Mouse (Mus musculus): ENCODE results near the gene Rptor.
A peak's percentile ranks its signal among the peaks of the same experiment; 100 is the strongest.

Rptor gene

DNA sequence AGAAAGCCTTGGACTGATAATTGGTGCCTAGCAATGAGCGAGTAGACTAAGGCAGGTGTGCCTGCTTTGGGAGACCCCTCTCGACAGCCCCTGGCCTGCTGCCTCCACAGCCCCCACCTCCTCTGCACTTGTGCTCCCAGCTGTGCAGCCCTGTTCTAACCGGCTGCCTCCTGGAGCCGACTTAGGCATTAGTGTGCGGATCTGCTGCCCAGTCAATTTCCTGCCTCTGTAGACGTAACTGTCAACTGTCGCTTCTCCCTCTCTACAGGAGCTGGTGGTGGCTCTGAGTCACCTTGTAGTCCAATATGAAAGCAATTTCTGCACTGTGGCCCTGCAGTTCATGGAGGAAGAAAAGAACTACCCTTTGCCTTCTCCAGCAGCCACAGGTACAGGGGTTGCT is 253.3 kb downstream of the Rptor start:
- no peak for DNase-seq (ENCODE audit: low spot score in 2 of 2)

DNA sequence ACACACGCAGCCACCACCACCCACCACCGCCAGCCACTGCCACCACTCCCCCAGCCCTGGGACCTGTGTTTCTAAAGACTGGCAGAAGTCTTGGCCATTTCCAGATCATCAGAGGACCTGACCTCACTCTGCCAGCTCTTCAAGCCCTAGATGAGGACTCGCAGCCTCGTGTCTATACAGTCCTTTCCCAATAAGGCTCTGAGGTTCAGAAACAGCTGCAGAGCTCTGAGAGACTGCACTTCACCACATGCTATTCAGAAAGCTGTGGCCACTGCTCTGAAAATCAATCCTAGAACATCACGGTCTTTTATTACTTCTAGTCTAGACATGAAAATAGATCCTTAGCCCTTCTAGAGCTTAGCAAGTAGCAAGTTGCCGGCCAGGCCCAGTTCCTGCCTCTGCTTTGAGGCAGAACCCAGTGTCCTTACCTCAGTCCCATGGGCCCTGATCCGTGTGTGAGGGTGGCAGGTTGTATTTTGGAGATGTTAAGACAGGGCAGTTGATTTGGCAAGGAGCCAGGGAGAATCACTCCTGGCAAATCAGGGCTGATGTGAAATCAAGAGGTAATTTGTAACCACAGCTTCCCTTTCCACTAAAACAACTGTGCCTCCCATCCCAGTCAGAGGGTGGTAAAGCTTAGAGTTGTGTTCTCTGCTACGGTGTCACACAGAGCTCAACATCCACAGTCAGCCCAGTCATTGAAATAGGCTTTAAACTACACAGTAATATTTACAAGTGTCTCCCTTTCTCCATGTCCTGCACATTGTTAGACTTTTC is 260.0 kb downstream of the Rptor start:
- DNase-seq (ENCODE audit: low spot score in 2 of 2), result no peak

DNA sequence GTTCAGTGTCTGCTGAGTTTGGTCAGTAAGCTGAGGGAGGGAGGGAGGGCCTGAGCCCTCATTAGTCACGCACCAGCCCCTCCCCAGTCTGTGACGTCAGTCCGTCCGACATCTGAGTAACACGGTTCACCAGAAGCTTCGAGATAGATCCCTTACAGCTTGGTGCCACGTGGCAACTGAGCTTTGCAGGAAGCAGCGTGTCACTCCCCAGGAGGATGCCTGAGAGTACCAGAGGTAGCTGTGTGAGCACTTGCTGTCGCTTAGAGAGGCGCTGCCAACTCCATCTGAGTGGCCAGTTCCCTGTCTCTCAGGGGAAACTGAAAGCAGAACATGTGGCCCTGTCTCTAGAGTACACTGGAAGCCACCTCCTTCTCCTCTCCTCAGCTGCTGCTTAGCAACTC is 260.7 kb downstream of the Rptor start:
- peak in 1 of 2 experiments; percentile 38 for DNase-seq (ENCODE audit: low spot score in 2 of 2)

DNA sequence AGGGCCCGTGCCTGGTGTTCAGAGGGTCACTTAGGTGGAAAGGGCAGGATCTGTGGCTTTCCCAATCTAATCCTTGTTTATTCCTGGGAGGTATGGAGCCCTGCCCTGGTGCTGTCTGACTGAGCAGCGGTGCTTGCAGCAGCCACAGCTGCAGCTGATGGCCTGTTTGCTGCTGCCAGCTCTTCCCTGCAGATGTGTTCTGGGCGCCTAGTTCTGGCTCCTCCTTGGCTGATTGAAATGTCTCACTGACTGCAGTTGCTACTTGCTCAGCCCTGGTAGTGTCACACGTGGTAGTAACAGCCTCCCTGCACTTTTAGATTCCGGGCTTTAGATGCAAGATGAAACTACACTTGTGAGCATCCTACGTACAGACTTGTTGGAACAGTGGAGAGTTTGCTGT is 264.1 kb downstream of the Rptor start:
- no peak for DNase-seq (ENCODE audit: low spot score in 2 of 2)

DNA sequence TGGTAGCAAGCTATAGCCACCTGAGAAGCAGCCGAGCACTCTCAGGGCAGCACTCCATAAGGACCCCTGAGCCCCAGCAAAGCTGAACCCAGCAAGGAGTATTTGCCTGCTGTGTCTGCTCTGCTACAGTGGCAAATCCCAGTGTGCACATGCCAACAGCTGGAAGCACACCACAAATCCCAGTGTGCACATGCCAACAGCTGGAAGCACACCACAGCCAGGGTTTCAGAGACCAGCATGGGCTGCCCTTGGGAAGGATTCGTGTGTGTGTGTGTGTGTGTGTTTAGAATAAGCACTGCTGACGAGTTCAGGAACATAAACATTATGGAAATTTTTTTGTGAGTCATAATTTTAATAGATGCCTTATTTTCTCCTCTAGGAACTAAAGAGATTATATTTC is 265.4 kb downstream of the Rptor start:
- DNase-seq (ENCODE audit: low spot score in 2 of 2), result no peak

DNA sequence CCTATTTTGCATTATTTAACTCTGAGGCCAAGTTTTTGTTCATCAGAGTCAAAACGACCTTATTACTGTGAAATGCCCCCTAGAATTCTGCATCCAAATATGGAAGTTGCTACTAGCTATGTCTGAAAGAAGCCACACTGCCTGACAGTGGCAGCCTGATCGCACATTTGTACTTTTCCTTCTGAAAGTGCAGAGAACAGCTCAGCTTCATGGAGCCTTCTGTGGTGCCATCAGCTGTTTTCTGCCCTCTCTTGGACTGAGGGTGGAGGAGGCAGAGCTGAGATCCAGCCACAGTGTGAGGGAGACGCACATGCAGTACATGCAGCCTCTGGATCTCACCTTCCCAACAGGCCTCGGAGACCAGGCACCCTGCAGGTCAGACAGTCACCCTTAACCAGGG is 265.9 kb downstream of the Rptor start:
- no peak for DNase-seq (ENCODE audit: low spot score in 2 of 2)

DNA sequence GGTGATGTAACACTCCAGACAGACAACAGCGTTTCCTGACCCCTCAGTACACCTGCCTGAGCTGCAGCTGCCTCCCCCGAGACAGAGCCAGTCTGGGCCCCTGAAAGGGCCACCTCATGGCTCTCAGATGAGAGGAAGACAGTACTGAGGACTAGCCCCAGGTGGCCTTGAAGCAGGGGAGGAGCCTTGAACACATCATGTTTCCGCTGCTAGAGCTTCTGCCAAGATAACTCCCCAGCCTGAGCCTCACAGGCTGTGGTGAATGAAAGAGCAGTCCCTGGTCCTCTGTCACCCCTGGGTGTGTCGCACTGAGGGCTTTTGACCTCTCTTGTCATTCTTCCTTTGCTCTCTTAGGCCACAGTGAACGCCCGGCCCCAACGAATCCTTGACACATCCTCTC is 268.4 kb downstream of the Rptor start:
- DNase-seq (ENCODE audit: low spot score in 2 of 2), result no peak

DNA sequence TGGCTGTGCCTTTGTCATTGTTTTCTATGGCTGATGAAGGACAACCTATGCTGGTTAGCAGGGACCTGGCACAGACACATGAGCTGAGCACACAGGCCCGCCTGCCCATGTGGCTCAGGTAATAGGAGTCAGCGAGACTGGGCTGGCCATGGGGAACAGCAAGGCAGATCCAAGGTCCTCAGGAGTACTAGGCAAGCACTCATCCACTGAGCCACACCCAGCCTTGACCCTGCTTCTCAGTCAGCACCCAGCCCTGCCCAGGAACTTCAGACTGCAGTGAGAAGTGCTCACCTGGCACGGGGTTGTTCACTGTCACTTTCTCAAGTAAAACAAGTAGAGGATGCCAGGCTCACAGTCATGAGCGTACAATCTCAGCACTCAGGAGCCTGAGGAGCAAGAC is 270.9 kb downstream of the Rptor start:
- no peak for DNase-seq (ENCODE audit: low spot score in 2 of 2)

DNA sequence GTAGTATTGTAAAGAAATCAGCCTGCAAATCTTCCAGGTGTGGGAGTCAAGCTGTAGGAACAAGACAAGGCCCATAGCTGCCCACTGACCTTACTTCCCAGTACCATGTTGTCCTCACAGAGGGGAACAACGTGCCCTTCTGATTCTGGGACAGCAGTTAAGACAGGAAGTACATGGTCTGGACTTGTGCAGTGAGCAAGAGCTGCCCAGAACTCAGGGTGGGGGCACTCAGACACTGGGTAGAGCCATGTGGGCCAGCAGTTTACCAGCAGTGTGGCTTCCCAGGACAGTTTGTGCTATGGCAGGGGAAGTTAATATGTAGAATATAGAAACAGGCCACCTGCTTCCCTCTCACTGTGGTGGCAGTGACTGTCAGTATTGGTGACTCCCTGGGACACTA is 272.1 kb downstream of the Rptor start:
- DNase-seq (ENCODE audit: low spot score in 2 of 2), result no peak

DNA sequence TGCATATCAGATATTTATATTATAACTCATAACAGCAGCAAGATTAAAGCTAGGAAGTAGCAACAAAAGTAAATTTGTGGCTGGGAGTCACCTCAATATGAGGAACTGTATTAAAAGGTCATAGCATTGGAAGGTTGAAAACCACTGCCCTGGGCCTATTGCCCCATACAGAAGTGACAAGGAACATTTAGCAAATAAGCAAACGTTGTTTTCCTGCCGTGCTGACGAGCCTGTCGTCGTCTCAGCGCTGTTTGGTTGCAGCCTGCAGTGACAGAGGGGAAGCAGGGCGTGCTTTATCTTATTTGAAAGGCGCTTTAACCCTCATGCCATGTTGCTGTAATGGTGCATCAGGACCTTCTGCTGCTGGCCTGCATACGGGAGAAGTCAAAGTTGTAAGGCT is 273.0 kb downstream of the Rptor start:
- DNase-seq (ENCODE audit: low spot score in 2 of 2), result no peak

DNA sequence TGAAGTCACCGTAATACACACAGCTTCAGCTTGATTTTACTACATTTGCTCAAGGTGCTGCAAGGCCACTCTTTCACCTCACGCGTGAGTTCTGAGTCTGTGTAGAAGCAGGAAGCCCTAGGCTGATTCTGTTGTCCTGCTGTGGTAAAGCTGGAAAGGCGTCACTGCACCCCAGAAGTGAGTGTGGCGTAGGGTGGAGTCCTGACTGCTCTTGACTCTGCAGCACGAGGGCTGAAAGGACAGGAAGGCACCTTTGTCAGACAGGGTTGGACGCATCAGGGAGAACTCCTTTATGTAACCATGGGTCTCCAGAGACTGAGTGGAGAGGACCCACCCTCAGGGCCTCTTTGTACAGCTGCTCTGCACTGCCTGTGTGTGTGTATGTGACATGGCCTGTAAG is 274.4 kb downstream of the Rptor start:
- no peak for DNase-seq (ENCODE audit: low spot score in 2 of 2)

DNA sequence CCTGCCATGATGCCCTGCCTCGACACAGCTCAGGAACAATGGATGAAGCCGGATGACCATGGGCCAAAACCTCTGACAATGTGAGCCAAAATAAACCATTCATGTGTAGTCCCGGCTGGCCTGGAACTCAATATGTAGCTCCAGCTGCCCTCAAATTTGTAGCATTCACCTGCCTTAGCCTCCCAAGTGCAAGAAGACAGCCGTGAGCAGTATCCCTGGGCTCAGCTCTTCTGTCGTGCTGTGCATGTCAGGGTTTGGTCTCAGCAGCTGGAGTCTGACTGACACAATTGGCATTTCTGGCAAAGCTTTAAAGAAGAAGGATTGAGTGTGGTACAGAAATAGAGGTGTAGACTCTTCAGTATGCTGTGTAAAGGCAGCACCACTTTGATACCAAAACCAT is 276.9 kb downstream of the Rptor start:
- DNase-seq (ENCODE audit: low spot score in 2 of 2), result no peak

DNA sequence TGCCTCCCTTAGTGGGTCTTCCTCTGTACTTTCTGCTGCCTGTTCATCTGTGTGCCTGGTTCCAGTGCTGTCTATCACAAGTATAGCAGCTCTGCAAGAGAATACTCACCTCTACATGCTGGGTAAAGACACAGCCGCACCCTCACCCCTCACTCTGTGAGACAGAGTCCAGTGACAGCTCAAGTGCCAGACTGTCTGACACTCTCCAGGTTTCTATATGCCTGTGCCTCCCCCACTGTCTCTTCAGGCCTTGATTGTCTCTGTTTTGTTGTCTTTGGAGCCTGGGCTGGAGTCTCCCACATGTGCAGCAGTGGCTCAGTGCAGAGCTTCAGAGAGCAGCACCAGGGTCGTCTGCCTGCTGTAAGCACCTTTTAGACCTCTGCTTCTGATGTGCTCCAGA is 280.9 kb downstream of the Rptor start:
- no peak for DNase-seq (ENCODE audit: low spot score in 2 of 2)

DNA sequence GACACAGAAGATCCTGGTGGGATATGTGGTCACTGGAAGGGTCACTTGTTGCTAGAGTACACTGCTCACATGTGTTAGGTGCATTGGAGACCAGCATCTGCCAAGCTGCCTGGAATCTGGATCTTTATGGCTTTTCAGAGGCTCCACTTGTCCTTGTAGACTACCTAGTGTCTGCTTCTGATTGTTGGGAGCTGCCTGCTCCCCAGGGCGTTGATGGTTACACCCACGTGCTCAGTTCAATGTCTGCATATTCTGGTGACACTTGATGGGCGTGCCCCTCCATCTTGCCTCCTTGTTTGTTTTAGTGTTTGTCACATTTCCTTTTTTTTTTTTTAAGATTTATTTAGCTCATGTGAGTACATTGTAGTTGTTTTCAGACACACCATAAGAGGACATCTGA is 287.3 kb downstream of the Rptor start:
- DNase-seq (ENCODE audit: low spot score in 2 of 2), result no peak

DNA sequence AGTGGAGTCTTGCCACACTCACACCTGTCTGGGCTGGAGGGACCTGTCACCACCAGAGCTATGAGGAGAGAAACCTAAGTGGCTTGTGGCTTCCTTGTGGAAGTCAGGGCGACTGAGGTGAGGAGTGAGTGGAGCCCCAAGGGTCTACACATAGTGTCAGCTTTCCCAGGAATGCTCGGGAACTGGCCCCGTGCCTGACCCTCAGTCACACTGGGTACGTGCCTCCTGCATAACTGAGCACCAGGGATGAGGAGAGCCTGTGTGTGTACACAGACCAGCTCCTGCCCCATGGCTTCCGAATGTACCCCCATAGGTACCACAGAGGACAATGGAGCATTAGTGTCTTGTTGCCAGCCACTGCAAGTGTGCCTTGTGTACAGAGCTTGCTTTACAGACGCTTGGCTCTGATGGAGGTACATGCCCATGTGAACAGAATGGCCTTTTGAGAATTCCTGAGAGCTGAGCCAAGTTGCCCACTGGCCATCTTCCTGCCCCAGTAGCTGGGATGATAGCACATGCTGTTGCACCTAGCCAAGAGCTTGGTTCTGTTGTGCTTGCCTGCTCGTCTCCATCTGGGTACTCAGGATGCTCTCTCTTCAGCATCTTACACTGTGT is 289.0 kb downstream of the Rptor start:
- DNase-seq (ENCODE audit: low spot score in 2 of 2), result no peak

DNA sequence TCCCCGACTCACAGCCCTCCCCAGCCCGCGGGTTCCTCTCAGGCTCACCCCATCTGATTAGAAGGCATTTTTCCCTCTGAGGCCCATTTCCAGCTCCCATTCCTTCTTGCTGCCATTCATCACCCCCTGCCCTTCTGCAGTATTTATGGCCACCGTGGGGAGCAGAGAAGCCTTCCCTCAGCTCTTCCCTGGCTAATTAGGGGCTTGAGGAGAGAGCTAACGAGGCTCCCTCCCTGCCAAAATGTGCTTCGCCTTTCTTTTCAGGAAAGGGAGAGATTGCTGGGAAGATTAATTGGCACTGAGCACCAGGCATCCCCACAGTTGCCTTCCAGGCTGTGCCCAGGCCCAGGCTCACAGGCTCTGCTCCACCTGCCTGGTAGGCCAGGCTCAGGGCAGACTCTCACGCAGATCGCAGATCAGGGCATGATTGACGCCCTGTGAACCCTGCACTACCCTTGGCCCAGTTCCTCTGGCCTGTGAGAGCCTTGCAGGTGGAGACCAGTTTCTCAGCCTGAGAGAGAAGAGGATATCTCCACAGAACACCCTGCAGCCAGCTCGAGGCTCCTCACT is 291.0 kb downstream of the Rptor start:
- no peak for DNase-seq (ENCODE audit: low spot score in 2 of 2)

DNA sequence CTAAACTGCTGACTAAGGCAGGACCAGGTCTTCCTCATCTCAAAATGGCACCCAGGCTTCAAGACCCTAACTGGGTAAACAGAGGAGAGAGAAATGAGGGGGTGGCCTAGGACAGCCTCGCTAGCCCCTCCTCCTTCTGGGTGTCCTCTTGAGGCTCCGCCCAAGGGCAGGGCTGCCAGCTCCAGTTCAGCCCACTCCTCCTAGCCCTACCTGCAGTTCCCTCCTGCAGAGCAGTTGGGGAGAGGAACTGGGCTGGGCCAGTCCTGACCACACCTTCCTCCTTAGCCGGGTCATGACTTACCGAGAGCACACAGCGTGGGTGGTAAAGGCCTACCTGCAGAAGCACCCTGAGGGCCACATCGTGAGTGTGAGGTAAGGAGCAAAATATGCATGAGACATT is 291.9 kb downstream of the Rptor start:
- DNase-seq (ENCODE audit: low spot score in 2 of 2), result peak in 1 of 2 experiments; percentile 42

DNA sequence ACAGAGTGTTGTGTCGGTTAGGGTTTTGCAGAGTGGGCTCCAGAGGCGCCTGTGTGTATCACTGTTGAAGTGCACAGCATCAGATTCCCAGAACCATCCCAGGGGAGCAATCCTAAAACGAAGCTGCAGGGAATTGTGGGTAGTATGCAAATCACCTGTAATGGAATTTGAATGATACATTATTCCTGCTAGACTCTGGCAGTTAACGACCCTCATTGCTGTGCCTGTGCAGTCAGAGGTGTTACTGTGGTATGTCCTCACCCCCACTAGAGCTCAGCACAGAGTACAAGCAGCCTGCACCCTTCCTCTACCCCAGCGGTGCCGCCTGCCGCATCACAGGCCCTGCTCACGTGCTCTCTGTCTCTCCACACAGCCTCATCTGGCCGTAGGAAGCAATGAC is 294.3 kb downstream of the Rptor start:
- DNase-seq (ENCODE audit: low spot score in 2 of 2), result no peak

DNA sequence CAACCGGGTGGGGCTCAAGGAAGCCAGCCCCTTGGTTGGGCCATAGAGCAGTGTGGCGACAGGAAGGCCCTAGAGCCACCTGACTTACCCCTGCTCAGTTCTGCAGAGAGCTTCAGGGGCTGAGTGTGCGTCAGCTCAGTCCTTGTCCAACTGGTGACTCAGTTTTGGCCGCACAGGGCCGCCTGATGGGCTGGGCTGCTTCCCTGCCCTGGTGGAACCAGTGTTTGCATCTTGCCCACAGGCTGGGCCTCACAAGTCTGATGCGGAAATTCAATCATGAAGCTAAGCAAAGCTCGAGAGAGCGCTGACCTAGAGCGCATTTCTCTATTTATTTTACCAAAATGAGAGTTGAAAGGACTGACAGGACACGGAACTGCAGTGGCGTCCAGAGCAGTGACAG is 296.3 kb downstream of the Rptor start:
- DNase-seq (ENCODE audit: low spot score in 2 of 2), result no peak

DNA sequence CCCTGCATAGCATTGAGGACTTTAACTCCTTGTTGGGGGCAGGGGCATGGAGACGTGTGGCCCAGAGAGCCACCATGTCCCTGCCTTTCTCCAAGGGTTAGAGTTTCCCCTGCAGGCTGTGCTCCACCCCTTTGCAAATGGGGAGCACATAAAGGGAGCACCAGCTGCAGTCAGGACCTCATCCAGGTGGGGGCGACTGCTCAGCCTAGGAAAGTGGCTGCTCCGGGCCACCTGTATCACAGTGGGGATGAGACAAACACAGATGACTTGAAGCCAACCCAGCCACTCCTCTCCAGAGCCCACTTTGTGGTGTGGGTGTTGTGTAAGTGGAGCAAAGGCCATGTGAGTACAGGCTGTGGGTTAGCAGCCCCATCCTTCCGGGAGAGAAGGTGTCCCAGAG is 298.5 kb downstream of the Rptor start:
- no peak for DNase-seq (ENCODE audit: low spot score in 2 of 2)

DNA sequence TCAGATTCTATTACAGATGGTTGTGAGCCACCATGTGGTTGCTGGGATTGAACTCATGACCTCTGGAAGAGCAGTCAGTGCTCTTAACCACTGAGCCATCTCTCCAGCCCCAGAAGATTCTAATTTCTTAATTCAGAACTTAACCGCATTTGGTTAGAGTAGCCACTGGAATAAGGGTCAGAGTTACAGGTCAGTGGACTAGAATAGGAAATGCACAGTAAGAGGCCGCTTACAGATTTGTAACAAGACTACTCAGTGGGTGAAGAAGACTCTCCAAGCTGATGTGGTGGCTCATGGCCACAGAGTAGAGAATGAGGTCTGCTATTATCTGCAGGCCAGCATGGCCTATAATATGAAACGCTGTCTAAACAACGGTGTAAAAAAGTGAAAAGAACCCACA is 300.2 kb downstream of the Rptor start:
- no peak for DNase-seq (ENCODE audit: low spot score in 2 of 2)

DNA sequence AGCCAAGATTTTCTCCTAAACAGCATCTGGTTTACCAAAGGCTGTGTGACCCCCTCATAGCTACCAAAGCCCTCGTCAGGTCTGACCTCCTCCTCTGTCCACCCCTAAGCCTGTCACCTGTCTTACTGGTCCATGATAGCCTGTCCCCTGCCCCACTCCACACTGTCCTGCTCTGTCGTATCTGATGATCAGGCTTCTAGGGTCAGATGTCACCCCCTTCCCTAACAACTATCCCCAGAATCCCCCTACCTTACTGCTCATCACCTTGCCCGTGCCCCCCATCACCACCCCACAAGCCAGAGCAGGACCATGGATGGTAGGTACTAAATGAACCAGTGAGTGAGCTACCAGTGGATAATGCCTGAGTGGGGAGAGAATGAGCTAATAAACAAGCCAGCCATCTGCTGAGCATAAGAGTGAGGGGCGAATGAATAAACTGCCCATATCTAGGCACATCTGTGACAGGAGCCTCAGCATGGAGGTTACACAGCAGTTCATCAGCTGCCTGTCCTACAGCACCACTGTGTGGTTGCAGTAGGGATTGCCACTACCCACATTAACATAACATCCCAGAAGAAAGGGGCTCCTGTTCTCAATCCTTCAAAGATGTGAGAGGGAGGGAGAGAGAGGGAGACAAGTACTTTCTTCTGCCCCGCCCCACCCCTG is 302.0 kb downstream of the Rptor start:
- DNase-seq (ENCODE audit: low spot score in 2 of 2), result peak; percentile 39 to 70

DNA sequence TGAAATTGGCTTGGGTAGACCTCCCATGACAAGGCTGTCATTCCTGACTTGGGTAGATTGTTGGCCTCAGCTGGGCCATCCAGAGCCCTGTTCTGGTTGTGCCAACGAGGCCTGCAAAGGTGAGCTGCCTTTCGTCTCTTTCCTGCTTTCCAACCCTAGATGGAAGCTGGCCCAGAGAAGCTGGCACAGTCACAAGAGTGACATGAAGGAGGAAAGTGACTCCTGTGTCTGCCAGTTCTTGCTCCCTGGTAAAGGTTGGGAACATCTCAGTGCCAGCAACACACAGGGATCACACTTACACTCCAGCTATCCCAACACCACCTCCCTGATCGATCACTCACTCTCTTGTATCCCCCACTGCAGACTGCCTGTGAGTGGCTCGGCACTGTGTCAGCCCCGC is 303.1 kb downstream of the Rptor start:
- no peak for DNase-seq (ENCODE audit: low spot score in 2 of 2)

All from spleen, postnatal 10 days (tissue).